Mouse (Mus musculus) kidney, postnatal 14 days (tissue): ENCODE results near the gene Hba-x.
"Not testable (repeated sequence)": the region's sequence is repeated elsewhere in the genome, so short reads cannot be mapped to it uniquely, and the experiment has no call there.

Source experiments
- DNase-seq: peaks from one replicate; pipeline ENCODE4 v3.0.0; 2022; ENCODE audit warnings: mixed read lengths

Gene Hba-x

DNA sequence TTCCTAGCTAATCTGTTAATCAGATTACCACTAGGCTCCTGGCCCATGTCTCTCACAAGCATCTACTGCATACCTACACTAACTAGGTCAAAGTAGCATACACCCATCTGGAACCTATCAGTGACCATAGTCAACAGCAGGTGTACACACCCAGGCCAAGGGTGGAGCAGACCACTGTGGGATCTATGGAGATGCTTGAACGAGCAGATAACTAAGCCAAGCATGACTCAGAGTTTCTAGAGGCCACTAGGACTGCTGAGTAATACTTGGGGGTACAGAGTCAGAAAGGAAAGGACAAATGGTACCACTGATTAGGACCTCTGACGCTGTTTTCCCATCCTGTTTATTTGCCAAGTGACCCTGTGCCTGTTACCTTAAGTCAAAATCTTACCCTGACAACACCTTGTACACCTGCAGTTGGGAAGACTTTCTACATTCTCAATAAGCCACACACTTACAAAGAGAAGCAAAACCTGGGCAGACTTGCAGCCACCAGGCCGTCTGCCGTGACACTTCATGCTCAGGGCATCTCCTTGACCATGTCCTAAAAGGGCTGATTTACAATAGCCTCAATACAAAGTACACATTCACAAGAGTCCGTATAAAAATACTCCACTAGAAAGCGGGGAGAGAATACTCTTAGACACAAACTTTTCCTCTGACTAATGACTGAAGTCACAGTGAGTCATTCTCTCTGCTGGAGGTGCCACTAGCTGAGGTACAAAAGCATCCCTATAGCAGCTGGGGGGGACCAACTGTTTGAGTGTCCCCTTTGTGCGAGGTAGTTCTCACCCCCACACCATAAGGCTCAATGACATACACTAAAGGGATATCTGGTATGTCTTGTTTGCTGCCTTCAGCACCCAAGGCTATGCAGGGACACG, 25.1 kb upstream of the Hba-x start:
- no peak for DNase-seq

DNA sequence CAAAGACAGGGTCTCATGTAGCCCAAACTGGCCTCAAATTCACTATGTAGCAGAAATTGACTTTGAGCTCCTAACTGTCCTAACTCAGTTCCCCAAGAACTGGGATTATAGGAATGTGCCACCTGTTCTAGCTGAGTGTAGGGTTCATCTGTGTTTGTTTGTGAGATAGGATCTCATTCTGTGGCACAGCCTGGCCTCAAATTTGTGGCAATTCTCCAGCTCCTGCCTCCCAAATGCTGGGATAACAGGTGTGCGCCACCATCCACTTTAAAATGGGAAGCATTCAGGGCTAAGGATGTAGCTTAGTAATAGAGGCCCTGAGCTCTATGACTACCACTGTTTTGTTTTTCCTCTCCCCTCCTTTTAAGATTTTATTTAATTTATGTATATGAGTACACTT, 23.1 kb upstream of the Hba-x start:
- DNase-seq = no peak

DNA sequence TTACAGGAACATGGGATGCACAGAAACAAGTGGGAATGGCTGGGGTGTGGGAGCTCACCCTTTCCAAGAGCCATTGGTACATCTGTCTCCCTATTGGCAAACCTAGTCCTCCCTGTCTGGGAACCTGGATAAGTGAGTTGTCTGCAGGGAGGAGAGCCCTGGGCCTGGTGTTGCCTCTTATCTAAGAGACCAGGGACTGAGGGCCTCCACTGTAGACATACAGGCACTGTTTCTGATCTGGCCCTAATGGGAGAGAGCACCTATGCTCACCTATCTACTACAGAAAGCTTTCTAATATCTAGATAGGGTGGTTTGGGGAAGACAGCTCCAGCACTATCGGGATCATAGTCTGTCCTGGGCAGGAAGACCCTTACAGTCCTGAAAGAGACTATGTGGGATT, 20.1 kb upstream of the Hba-x start:
- no peak for DNase-seq

DNA sequence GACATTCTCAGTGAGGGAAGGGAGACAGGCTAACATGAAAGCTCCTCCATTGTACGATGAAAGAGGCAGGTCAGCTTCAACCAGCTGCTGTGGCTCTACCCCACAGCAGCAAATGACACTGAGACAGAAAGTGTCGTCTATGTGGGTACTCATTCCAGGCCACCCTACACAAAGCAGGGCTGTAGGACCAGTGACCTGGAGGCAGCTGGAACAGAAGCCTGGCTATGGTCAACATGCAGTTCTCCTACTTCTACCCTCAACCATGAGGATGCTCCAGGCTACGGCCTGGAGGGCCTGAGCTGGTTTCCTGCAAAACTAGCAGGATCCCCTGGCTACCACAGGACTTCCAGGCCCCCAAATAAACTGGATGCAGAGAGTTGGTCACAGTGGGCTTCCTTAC, 19.6 kb upstream of the Hba-x start:
- DNase-seq = no peak

DNA sequence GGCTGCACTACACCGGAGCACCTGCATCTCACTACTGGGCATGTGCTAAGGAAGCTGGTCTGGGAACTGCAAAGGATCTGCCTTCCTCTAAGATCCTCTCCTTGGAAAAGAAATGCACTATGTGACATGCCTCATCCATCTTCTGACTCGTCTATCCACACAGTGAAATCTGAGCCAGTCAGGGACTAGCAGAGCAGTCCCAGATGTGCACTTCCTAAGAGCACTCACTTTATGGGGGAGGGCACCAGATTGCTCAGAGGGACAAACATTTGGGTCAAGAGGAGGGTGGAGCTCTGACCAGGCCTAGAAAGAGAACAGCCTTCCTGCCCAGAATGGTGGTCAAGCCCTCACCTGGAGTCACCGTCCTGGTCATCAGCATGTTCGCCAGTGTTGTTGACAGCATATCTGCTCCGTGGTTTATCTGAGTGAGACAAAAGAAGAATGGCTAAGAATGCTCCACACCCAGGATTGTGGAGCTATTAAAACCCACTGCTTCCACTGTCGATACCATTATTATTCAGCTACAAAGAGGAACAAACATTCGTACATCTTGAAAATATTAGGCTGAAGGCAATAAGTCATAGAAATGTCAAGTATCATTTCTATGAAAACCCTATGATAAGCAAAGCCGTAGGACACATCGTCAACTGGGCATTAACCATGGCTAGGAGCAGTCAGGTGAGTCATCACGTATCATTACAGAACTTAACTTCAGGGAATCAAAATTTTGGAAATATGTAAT, 13.4 kb upstream of the Hba-x start:
- no peak for DNase-seq

DNA sequence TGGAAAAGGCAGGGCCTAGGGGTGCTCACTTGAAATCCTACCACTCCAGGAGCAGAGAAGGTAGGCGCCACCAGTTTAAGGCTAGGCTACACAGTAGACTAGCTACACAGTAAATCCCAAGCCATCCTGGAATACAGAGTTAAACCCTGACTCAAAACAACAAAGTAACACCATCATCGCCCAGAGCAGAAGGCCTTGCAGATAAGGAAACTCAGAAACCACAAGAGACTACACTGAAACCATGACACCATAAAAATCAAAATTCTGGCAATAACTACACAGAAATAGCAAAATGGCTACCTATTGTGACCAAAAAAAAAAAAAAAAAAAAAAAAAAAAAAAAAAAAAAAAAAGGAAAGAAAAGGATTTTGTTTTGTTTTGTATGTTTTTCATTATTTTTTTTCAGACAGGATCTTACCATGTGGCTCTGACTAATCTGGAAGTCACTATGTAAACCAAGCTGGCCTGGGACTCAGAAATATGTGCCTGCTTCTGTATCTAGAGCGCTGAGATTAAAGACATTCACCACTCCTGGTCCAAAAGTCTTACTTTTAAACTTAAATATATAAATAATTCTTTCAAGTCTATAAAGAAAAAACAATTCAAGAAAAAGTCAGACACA, 11.0 kb upstream of the Hba-x start:
- no peak for DNase-seq

DNA sequence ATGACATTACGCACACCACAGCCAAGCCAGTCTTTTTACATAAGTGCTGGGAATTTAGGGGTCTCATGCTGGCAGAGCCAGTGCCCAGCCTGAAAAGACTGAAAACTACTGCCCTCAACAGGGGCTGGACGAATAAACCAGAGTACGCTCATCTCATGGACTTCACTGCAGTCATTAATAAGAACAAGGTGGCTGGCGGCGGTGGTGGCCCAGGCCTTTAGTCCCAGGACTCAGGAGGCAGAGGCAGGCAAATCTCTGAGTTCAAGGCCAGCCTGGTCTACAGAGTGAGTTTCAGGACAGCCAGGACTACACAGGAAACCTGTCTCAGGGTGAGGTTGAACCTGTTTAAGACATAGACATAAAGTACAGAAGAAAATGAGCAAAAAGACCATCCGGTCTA, 10.0 kb upstream of the Hba-x start:
- DNase-seq = no peak

DNA sequence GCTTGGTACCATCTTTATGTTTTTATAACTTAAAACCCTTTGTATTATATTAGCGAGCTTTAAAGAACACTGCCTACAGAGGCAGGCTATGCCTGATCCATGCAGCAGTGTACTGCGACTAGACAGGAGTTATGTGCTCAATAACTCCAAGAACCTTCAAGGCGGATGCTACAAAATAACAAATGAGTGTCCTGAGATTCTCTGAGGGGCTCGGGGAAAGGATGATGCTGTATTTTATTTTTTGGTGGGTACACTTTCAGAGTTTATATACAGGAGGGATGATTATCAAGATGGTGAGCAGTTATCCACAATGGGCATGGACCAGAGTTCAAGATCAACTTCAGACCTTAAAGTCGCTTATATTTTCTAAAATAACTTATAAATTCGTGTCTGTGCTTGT, 9.4 kb upstream of the Hba-x start:
- no peak for DNase-seq

DNA sequence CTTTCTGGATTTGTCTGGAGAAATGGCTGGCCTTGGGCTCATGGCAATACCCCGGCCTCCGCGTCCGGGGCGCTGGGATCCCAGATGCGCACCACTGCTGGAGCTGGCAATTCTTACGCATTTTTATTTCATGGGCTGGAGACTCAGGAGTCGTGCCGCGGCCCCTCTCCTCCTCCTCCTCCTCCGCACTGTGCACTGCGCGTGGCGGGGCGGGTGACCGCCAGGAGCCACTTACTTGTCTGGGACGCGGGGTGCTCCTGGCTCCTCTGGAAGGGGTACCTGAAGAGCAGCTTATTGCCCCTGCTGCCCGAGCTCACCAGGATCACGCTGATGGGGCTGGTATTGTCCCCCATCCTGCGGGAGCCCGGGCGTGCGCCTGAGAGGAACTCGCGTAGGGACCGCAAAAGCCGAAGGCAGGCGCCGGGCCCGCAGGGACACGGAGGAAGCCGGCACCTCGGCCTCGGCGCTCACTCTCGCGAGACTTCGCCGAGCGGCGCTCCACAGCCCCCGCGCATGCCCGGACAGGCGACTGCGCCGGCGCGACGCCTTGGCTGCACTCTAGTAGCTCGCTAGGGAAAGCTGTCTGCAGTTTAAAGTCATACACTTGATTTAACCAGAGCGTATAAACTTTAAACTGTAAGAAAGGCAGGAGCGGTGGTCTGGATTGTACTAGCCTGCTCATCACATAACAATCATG, 8.9 kb upstream of the Hba-x start, which contains the start of gene Nprl3:
Nprl3 (minus strand) TSS at position 520 of the 697 bp plus-strand sequence.
- peak; percentile 98 for DNase-seq

DNA sequence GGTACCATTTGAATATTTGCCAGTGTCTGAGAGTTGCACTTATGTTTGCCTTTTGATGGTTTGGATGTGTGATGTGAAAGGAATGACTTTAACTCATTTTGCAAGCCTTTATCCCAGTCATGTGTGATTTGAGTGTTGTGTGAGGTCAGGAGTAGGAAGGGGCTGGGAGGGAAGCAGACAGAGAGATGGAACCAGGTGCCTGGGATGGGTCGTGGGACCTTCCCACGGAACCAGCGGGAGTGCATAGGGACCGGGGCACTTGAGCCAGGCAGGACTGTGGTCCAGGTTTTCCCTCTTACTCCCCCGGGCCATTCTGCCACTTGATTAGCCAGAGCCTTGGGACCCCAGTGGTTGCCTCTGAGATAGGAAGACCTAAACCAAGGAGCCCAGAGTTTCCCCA, 8.2 kb upstream of the Hba-x start:
- no peak for DNase-seq

DNA sequence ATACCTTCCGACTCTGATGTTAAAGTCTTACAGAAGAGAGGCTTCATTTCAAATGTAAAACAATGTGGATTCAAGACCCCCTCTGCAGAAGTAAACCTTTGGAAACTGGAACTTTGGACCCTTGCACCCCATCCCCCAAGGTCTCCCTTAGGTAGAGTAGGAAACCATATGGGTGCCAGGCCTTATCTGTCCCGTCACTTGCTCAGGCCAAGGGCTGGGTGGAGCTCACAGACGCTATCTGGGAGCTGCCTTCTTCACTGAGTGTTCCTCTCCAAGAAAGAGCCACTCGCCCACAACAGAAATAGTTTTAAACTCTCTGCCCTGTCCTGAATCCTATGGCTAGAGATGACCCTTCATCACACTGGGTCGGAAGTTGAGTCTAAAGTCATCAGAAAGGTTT, 7.2 kb upstream of the Hba-x start:
- DNase-seq = no peak

DNA sequence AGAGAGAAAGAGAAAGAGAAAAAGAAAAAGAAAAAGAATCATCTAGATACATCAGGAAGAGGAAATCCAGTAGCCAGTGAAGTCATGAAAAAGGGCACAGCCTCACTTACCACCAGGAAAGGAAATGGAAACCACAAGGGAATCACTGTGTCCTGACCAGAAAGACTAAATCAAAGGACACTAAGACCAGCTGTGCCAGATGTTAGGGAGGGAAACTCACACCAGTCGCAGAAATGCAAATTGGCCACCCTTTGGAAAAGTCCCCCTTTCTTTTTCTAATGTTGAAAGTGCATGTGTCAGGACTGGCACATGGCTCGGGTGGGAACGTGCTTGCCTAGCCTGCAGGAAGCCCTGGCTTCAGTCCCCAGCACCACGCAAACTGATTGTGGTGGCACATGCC, 5.0 kb upstream of the Hba-x start:
- DNase-seq = no peak

DNA sequence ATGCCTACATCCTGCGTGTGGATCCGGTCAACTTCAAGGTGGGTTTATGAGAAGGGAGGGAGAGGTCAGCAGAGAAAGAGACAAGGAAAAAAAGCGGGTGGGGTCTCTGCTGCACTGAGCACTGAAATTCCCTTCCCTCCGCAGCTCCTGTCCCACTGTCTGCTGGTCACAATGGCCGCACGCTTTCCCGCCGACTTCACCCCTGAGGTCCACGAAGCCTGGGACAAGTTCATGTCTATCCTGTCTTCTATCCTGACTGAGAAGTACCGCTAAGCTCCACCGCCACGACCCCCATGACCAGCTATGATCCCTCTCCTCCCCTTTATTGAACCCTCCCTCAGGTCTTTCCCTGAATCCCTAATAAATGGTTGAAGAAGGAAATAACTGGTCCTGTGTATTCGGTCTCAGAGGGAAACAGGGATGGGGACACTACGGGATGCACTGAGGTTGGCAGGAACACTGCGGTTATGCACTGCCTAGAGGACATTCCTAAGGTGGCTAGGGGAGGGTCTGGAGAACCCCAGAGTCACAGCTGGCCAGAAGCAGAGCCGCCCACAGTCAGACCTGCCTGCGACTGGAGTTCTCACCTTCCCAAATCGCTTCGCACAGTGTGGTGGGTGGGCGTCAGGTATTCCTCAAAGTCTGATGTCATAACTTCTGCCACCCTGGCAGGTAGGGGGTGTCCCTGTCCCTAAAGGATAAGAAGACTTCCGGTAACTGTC, 1.7 kb downstream of the Hba-x start:
- no peak for DNase-seq

DNA sequence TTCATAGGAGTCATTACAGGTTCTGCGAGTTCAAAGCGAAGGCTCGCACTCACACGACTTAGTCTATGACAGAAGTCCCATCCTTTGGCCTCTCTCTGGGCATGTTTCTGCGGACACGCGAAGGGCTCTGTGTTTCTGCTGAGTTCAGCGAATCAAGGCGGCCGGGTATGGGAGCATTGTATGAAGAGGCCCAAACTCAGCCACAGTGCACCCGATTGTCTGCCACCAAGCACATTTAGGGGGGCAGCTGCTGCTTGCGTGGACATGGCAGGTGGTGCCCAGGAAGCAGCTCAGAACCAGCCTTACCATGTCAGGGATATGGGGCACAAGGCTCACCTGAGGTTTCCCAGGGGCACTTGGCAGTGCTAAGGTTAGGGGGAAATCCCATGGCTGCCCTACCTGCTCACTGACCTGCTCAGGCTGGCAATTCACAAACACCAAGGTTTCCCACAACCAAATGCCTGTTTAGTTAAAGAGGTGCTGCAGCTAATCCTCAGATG, 2.3 kb downstream of the Hba-x start:
- DNase-seq = no peak

DNA sequence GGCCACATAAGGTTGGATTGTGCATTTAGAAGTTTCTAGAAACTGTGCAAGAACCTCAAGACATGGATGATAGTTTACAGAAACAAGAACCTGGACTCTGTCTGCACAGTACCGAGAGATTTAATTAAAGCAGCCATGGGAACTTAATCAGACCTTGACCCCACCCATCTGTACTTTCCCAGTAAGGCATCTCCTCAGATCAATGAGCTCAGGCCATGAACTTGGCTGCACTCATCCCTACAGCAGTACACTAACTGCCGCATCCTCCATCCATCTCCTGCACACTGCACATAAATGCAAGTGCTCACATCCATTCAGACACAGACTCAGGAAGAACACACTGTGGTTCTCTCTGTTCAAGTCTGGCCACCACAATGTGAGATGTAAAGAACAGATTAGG, 4.4 kb downstream of the Hba-x start:
- DNase-seq = no peak

DNA sequence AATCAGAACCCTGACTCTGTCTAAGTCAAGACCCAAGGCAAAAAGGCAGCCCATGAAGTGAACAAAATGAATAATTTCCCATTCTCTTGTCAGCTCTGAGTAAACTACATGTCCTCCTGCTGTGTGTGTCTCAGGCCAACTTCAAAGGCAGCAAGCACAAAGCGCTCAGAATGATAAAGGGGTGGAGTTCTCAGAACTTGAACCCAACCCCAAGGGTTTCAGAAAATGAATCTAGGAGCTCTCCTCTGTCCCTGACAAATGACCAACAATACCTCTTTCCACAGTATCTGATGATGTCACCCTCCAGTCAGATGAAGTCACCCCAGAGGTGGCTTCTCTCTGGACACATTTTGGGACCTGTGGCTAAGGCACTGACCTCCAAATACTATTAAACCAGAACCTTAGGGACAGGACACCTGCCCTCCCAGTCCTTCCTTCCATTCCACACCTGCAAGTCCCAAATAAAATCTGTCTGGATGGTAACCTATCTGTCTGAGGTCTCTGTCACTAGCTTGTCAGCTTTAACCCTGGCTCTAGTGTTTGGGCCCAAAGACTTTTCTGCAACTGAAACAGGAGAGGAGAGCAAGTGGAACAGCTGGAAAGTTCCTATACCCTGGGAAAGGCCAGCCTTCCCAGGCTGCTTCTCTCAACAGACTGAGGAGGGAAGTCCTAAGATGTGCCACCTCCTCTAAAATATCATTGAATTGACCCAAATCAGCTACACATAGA, 5.4 kb downstream of the Hba-x start:
- no peak for DNase-seq

DNA sequence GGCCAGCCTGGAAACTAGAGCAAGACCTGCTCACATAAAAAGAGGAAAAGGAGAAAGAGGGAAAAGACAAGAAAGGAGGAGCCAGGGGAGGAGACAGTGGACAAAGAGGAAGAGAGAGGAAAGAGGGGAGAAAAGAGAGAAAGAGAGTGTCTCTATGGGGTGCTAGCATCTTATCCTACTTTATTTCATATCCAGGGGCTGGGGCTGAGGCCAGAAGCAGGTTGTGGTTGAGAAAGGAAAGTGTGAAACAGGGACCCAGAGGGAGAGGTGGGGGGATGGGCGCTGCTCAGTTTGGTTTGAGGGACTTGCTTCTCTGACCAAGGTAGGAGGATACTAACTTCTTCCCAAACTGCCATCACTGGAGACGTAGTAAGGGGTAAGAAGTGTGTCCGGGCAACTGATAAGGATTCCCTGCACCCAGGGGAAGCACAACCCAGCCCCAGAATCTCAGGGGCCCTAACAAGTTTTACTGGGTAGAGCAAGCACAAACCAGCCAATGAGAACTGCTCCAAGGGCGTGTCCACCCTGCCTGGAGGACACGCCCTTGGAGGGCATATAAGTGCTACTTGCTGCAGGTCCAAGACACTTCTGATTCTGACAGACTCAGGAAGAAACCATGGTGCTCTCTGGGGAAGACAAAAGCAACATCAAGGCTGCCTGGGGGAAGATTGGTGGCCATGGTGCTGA, 7.0 kb downstream of the Hba-x start, which contains the start of gene Hba-a1:
Hba-a1 (plus strand) TSS at position 421 of the 687 bp plus-strand sequence.
- DNase-seq = not testable (repeated sequence)

DNA sequence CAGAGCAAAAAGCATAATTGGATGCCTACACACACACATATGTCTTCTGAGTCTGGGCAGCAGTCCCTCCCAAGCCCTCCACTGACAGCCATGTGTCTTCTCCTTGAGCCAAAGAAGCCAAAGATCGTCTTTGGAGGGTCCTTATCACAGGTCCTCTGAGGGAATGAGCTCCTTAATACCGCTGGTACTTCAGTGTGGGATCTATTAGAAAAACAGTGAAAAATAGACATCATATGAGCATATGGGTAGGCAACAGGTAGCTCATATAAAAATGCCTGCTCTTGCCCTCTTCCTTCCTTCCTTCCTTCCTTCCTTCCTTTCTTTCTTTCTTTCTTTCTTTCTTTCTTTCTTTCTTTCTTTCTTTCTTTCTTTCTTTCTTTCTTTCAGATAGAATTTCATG, 8.4 kb downstream of the Hba-x start:
- not testable (repeated sequence) for DNase-seq

DNA sequence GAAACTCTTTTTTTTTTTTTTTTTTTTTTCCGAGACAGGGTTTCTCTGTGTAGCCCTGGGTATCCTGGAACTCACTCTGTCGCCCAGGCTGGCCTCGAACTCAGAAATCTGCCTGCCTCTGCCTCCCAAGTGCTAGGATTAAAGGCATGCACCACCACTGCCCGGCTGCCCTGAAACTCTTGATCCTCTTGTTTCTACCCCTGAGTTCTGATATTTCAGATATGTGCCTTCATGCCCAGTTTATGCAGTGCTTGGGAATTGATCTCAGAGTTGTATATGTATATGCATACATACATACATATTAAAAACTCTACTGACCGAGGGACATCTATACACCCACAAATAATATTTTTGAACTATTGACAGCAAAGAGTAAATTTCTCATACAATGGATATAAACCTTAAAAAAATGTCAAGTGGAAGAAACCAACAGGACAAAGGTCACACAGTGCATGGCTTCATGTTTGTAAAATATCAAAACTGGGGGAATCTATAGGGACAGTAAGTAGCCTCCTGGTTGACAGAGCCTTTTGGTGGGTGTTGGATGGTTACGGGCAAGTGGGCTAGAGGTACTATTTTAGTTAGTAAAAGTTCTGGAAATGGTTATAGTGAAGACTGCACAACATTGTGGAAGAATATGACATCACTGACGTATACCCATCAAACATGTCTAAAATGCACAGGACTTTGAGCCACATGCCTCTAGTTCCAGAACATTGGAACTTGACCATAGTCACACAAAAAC, 9.0 kb downstream of the Hba-x start:
- no peak for DNase-seq

DNA sequence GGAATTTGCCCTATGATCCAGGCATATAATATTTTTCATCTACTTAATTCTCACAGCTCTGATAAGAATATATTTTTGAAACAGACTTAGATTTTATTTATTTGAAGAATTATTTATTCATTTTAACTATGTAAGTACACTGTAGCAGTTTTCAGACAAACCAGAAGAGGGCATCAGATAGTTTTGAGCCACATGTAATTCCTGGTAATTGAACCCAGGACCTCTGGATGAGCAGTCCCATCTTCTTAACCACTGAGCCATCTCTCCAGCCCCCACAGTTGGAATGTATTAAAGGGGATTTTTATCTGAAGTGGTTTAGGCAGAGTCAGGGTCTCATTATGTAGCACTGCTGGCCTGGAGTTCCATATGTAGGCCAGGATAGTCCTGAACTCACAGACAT, 9.7 kb downstream of the Hba-x start:
- DNase-seq = not testable (repeated sequence)
